Mouse (Mus musculus): ENCODE measurements around the gene Chka. TPM values are rescaled to one million over a fixed set of nuclear protein-coding genes. Genes with fewer than 3 reads are reported as not detected.

Chka gene
- polyA plus RNA-seq, 1 experiment from 2014 or later, result 48.5 TPM

- Histone ChIP-seq H3K36me3 (peaks cover 81% of the 10 kb centered on the region), H3K27ac (no peak overlapping the region), H3K27me3 (ENCODE audit: low read depth, poor library complexity, severe bottlenecking) (no peaks in the 10 kb centered on the region), H3K4me3 (no peak overlapping the region), H3K4me1 (peaks cover 16% of the 10 kb centered on the region), H3K9me3 (replicated peaks) (no peaks in the 10 kb centered on the region)
- no peak for DNase-seq (ENCODE audit: low spot score)
- 92% methylated on average over 4 of the region's 4 CpGs for WGBS
These were observed 48.0 kb downstream of the Chka start for GRCm38 (mm10) chr19:3899618-3900017.

- Histone ChIP-seq H3K4me3 (no peak overlapping the region), H3K27ac (no peak overlapping the region), H3K9me3 (replicated peaks) (no peaks in the 10 kb centered on the region), H3K4me1 (peaks cover 42% of the 10 kb centered on the region), H3K27me3 (ENCODE audit: low read depth, poor library complexity, severe bottlenecking) (no peaks in the 10 kb centered on the region), H3K36me3 (peaks cover 51% of the 10 kb centered on the region)
- no peak for DNase-seq (ENCODE audit: low spot score)
- WGBS, result 85% methylated on average over 12 of the region's 12 CpGs
These were observed 51.4 kb downstream of the Chka start for GRCm38 (mm10) chr19:3902966-3903365.

- H3K4me1 ChIP-seq, result peaks cover 42% of the 10 kb centered on the region
- peak overlapping the region; percentile 86; the same call in 1 of the 2 replicates for H3K27ac ChIP-seq
- no peak overlapping the region for H3K4me3 ChIP-seq
- no peaks in the 10 kb centered on the region for H3K27me3 ChIP-seq (ENCODE audit: low read depth, poor library complexity, severe bottlenecking)
- DNase-seq (ENCODE audit: low spot score), result no peak
- H3K9me3 ChIP-seq (replicated peaks), result no peaks in the 10 kb centered on the region
- WGBS, result 65% methylated on average over 25 of the region's 25 CpGs
- H3K36me3 ChIP-seq, result peaks cover 52% of the 10 kb centered on the region
These were observed 52.2 kb downstream of the Chka start for GRCm38 (mm10) chr19:3903648-3904362.

DNA sequence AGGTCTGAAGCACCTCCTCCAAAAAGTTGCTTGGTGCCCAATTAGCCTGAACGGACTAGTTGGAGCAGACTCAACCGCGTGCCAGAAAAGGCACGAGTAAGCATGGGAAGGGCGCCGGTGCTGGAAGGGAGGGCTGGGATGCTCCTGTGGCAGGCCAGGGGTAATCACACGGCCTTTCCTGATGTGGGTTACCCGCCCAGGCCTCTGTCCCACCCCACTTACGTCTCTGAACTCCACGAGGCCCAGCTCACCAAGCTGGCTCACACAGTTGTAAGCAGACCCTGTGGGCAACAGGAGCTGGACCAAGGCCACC, 52.7 kb downstream of the Chka start:
- 70% methylated on average over 10 of the region's 10 CpGs for WGBS
- no peaks in the 10 kb centered on the region for H3K9me3 ChIP-seq (replicated peaks)
- H3K27me3 ChIP-seq (ENCODE audit: low read depth, poor library complexity, severe bottlenecking), result no peaks in the 10 kb centered on the region
- peaks cover 42% of the 10 kb centered on the region for H3K4me1 ChIP-seq
- H3K4me3 ChIP-seq, result 0 out of 2 replicates have a peak overlapping the region, but pooled peaks have one; percentile 58
- peaks cover 52% of the 10 kb centered on the region for H3K36me3 ChIP-seq
- DNase-seq (ENCODE audit: low spot score), result no peak
- peak overlapping the region; percentile 86; the same call in 1 of the 2 replicates for H3K27ac ChIP-seq

GRCm38 (mm10) chr19:3905261-3905969, 53.8 kb downstream of the Chka start:
- peak overlapping the region; percentile 58 for H3K4me3 ChIP-seq
- DNase-seq (ENCODE audit: low spot score), result peak; percentile 56
- H3K9me3 ChIP-seq (replicated peaks), result no peaks in the 10 kb centered on the region
- WGBS, result 34% methylated on average over 6 of the region's 6 CpGs
- peaks cover 57% of the 10 kb centered on the region for H3K36me3 ChIP-seq
- no peaks in the 10 kb centered on the region for H3K27me3 ChIP-seq (ENCODE audit: low read depth, poor library complexity, severe bottlenecking)
- H3K27ac ChIP-seq, result peak overlapping the region; percentile 86
- H3K4me1 ChIP-seq, result peaks cover 42% of the 10 kb centered on the region

DNA sequence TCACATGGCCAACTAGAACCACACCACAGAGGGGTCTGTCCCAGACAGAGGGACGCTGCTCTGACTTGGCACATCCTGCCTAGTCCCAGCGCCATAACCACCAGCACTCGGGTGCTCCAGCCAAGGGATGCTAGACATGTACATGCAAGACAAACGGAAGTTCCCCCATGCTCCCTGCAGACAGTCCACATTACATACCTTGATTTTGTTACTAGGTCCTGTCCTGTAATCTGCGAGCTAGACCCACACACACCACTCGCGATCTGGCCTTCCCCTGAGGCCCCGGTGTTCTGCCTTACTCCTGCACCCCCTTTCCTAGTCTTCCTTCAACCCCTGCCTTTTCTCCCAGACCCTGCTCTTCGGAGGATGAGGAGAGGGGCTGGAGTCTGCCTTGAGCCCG, 54.8 kb downstream of the Chka start:
- DNase-seq (ENCODE audit: low spot score), result no peak
- Histone ChIP-seq H3K9me3 (replicated peaks) (no peaks in the 10 kb centered on the region), H3K4me3 (peak overlapping the region; percentile 58), H3K27ac (peak overlapping the region; percentile 86), H3K27me3 (ENCODE audit: low read depth, poor library complexity, severe bottlenecking) (no peaks in the 10 kb centered on the region), H3K4me1 (peaks cover 42% of the 10 kb centered on the region), H3K36me3 (peaks cover 66% of the 10 kb centered on the region)
- WGBS, result 39% methylated on average over 10 of the region's 10 CpGs

DNA sequence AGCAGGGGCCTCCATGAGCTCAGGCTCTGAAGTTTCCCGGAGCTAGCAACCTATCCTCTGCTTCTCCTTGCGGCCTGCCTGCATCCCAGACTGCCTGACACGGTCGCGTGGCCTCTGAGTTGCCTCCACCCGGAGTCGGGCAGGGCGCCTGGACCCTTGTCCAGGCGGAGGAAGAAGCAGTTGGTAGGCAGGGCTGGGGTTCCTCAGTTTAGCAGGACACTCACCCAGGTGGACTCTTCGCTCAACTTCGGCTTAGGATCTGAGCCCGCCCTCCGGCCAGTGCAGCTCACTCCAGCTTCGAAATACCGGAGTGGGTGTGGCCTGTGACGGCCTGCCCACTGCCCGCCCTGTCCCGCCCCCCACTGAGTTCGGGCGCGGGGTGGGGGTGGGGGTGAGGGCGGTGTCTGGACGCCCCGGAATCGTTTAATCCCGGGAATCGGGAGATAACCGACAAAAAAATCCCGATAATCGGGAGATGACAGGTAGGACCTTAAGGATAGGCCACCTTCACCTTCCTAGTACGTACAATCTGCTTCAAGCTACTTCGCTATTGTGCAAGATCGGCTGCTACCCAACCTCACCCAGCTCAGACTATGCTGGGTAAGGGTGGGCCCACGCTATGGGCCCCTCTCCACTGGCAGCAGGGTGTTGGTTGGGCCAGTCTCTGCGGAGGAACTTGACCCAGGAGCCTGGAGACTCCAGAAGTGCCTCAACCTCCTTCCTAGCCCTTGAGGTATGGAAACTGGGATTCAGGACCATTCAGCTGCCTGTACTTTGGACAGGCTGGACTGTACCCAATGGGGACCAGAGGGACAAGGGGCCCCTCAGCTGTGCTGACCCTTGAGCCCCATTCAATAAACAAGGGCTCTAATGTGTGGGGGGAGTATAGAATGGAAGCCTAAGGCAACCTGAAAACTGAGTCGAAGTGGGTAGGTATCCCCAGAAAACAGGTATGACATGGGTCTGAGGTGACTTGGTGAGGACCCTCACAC, 55.5 kb downstream of the Chka start, which contains the start of gene Tcirg1:
TSS of gene Tcirg1 (minus strand) at position 339 of the 992 bp plus-strand sequence.
- Histone ChIP-seq H3K4me3 (peak within 1 kb of the TSS; percentile 58), H3K27me3 (ENCODE audit: low read depth, poor library complexity, severe bottlenecking) (no peaks in the 10 kb centered on the region), H3K36me3 (peaks cover 60% of the 10 kb centered on the region), H3K27ac (peak within 1 kb of the TSS; percentile 86), H3K9me3 (replicated peaks) (no peaks in the 10 kb centered on the region), H3K4me1 (peaks cover 49% of the 10 kb centered on the region)
- WGBS, result 6% methylated on average over 36 of the region's 36 CpGs
- DNase-seq (ENCODE audit: low spot score), result peak; percentile 80

DNA sequence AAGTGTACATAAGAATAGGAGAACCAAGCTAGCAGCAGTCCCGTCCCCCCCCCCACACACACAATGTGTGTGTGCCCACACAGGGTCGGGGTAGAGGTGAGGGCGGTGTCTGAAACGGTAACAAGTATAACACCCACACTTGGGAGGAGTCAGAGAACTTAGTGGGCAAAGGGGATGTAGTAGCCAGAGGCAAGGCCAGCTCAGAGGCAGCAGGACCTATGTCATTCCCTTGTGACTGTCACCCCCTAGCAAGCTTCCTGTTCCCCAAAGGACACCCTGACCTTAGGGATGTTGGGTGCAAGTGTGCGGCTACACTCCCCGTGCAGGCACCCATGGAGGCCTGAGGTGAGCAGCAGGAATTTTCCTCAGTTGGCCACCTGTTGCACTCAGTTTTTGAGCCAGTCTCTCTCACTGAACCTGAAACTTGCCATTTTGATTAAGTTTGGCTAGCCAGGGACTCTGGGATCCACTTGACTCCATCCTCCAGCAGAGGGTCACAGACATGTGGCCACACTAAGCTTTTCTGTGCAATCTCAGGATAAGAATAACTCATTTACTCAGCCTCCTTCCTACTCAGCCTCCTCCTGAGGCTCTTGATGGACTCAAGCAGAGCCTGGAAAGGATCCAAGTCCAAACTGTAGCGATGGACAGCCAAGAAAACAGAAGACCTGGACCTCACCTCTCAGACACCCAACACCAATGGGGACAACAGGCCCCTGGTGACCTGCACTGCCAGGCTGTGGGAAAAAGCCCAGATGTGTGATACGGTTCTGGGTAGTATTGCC, 56.5 kb downstream of the Chka start:
- peak overlapping the region; percentile 58; the same call in 1 of the 2 replicates for H3K4me3 ChIP-seq
- WGBS, result 84% methylated on average over 8 of the region's 8 CpGs

DNA sequence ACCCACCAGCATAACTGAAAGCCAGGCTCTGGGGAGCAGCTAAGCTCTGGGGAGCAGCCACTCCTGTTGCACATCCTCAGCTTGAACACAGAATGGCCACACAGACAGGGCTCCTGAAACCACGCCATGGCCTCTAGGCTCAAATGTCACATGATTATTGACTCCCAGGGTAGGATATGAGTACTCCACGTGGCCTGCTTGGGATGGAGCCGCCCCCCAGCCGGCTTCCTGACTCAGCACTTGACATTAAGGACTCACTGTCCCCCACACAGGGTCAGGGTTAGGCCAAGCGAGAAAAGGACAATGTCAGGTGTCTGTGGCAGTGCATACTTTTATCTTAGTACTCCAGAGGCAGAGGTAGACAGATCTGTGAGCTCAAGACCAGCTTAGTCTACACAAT, 58.6 kb downstream of the Chka start:
- Histone ChIP-seq H3K27ac (no peak overlapping the region), H3K9me3 (replicated peaks) (no peaks in the 10 kb centered on the region), H3K4me3 (no peak overlapping the region), H3K36me3 (peaks cover 39% of the 10 kb centered on the region), H3K4me1 (peaks cover 50% of the 10 kb centered on the region), H3K27me3 (ENCODE audit: low read depth, poor library complexity, severe bottlenecking) (no peaks in the 10 kb centered on the region)
- no peak for DNase-seq (ENCODE audit: low spot score)
- WGBS, result 89% methylated on average over 5 of the region's 5 CpGs

More for the DNA sequence above, 56.5 kb downstream of the Chka start:
- Histone ChIP-seq H3K4me1 (peaks cover 51% of the 10 kb centered on the region), H3K9me3 (replicated peaks) (no peaks in the 10 kb centered on the region), H3K36me3 (peaks cover 51% of the 10 kb centered on the region), H3K27me3 (ENCODE audit: low read depth, poor library complexity, severe bottlenecking) (no peaks in the 10 kb centered on the region), H3K27ac (no peak overlapping the region; the same call in 1 of the 2 replicates)
- no peak for DNase-seq (ENCODE audit: low spot score)

- peak within 1 kb of the TSS; percentile 59 for H3K4me3 ChIP-seq
- peaks cover 26% of the 10 kb centered on the region for H3K4me1 ChIP-seq
- no peaks in the 10 kb centered on the region for H3K27me3 ChIP-seq (ENCODE audit: low read depth, poor library complexity, severe bottlenecking)
- H3K27ac ChIP-seq, result peak within 1 kb of the TSS; percentile 88
- under 1% methylated on average over 43 of the region's 43 CpGs for WGBS
- peak; percentile 88 for DNase-seq (ENCODE audit: low spot score)
- H3K9me3 ChIP-seq (replicated peaks), result no peaks in the 10 kb centered on the region
- peaks cover 39% of the 10 kb centered on the region for H3K36me3 ChIP-seq
These were observed 61.0 kb downstream of the Chka start, which contains the start of gene Ndufs8 for GRCm38 (mm10) chr19:3912337-3913204. Gene Ndufs8 (minus strand): TSS chr19:3912774.

GRCm38 (mm10) chr19:3913692-3914091, 62.1 kb downstream of the Chka start:
- peaks cover 29% of the 10 kb centered on the region for H3K36me3 ChIP-seq
- 87% methylated on average over 8 of the region's 8 CpGs for WGBS
- H3K4me1 ChIP-seq, result peaks cover 23% of the 10 kb centered on the region
- H3K27ac ChIP-seq, result peak overlapping the region; percentile 88
- H3K27me3 ChIP-seq (ENCODE audit: low read depth, poor library complexity, severe bottlenecking), result no peaks in the 10 kb centered on the region
- DNase-seq (ENCODE audit: low spot score), result no peak
- no peaks in the 10 kb centered on the region for H3K9me3 ChIP-seq (replicated peaks)
- peak overlapping the region; percentile 59 for H3K4me3 ChIP-seq
